Mouse (Mus musculus) embryonic facial prominence, embryonic 12.5 days (tissue): Measurements from ENCODE around the gene Ncoa1. TPM values are rescaled to one million over a fixed set of nuclear protein-coding genes. Genes with fewer than 3 reads are reported as not detected.

ENCODE experiments used
- ATAC-seq: fragments of 200-750 bp; cut with Nextera tagmentation; 2 replicates; pipeline ENCODE4 v1.8.0; 2017; ENCODE audit not compliant: insufficient number of reproducible peaks, insufficient read depth, low FRiP score, low TSS enrichment
- H3K27ac ChIP-seq: fragments of 300-500 bp; sonication (generic); 2 replicates; pipeline ENCODE4 v1.5.1; 2016; ENCODE audit warnings: mild to moderate bottlenecking
- H3K27me3 ChIP-seq: fragments of 300-500 bp; sonication (generic); 2 replicates; pipeline ENCODE4 v1.6.1; 2016; ENCODE audit warnings: mild to moderate bottlenecking, moderate library complexity
- H3K36me3 ChIP-seq: fragments of 300-500 bp; sonication (generic); 2 replicates; pipeline ENCODE4 v1.6.1; 2016; ENCODE audit warnings: mild to moderate bottlenecking
- H3K4me1 ChIP-seq: fragments of 300-500 bp; sonication (generic); 2 replicates; pipeline ENCODE4 v1.6.1; 2016
- H3K4me2 ChIP-seq: fragments of 300-500 bp; sonication (generic); replicated peaks from 2 replicates; pipeline ENCODE4 v1.6.1; 2016; ENCODE audit warnings: mild to moderate bottlenecking, moderate library complexity
- H3K4me3 ChIP-seq: fragments of 300-500 bp; sonication (generic); 2 replicates; pipeline ENCODE4 v1.5.1; 2016; ENCODE audit warnings: mild to moderate bottlenecking
- H3K9ac ChIP-seq: fragments of 300-500 bp; sonication (generic); 2 replicates; pipeline ENCODE4 v1.6.1; 2016; ENCODE audit warnings: mild to moderate bottlenecking, moderate library complexity
- H3K9me3 ChIP-seq: fragments of 300-500 bp; sonication (generic); 2 replicates; pipeline ENCODE4 v1.6.1; 2016; ENCODE audit warnings: mild to moderate bottlenecking, moderate library complexity
- WGBS: fragments of 180-500 bp; shearing (Covaris S2); methylation state at CpG from one replicate; pipeline ENCODE4 v1.1.7; 2016; 5-methylcytosine and 5-hydroxymethylcytosine counted together
- polyA plus RNA-seq: library from polyadenylated mRNA; unstranded; fragments of >200 nt; fragmentation: Nextera tagmentation; extraction: Ambion mirVana; gene quantifications from 2 replicates; pipeline ENCODE4 v1.2.1, GENCODE M21; 2016

The Ncoa1 gene
- 9.8 and 11.4 TPM in 2 replicates for polyA plus RNA-seq

DNA sequence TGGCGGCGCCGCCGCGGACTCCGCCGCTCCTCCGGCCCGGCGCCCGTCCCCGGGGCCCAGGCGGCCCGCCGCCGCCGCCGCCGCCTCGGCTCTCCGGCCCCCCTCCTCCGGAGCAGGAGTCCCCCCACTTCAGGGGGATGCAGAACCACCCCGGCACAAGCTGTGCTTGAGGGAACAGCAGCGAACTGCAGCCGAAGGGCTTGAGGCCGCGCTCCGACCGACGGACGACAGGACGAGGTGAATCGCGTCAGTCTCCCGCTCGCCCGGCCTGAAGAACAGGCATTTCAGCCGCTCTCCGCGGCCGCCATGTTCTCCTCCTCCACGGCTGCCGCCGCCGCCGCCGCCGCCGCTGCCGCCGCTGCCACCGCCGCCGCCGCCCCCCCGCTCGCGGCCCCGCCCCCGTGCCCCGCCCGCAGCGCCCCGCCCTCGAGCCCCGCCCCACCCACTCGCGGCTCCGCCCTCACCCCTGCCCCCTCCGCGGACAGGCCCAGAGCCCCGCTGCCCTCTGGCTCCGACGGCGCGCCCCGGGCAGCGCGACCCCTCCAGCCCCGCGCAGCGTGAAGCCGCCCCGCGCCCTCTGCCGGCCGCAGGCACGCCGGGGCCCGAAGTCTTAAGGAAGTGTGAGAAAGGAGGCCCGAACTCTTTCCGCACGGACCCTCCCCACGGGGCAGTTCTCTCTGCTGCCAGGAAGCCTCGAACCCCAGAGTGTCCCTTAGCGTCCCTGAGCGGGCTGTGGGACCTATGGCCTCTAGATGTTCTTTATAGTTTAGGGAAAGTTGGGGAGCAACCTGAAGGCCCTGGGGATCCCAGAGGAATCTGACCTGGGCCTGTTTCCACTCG, at the start of gene Ncoa1:
Ncoa1 (minus strand) TSS at position 351 of the 840 bp plus-strand sequence.
- H3K4me1 ChIP-seq: peaks cover 14% of the 10 kb centered on the region
- H3K27me3 ChIP-seq: 0 out of 2 replicates have a peak, but pooled peaks cover 5% of the 10 kb centered on the region
- peak; percentile 74 for ATAC-seq
- under 1% methylated on average over 58 of the region's 98 CpGs for WGBS
- H3K4me3 ChIP-seq: peak within 1 kb of the TSS; percentile 89
- no peaks in the 10 kb centered on the region for H3K9me3 ChIP-seq
- peak within 1 kb of the TSS; percentile 95 for H3K9ac ChIP-seq
- H3K4me2 ChIP-seq: peak within 1 kb of the TSS; percentile 89
- H3K27ac ChIP-seq: peak within 1 kb of the TSS; percentile 93
- H3K36me3 ChIP-seq: no peaks in the 10 kb centered on the region

DNA sequence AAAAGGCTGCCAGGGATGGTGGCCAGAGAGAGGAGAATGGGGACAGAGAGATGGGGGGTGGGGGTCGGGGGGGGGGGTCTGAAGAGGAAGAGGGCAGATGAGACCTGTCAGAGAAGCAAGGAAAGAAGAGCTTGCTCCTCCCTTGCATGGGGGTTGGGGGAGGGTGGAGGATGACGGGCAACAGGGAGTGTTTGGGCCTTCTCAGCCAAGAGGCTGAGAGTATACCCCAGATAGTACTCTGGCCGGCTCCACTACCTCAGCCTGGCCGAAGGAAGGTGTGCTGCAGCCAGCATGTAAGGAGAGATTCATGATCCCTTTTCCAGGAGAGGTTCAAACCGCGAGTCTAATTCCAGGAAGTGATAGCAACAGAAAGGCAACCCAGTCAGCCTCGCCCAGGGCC, 47.6 kb upstream of the Ncoa1 start:
- no peaks in the 10 kb centered on the region for H3K27me3 ChIP-seq
- no peaks in the 10 kb centered on the region for H3K9me3 ChIP-seq
- peak overlapping the region; percentile 36; the same call in 1 of the 2 replicates for H3K27ac ChIP-seq
- no peak overlapping the region for H3K9ac ChIP-seq
- no peak for ATAC-seq
- H3K4me2 ChIP-seq: peak overlapping the region; percentile 37; the same call in 1 of the 2 replicates
- H3K4me3 ChIP-seq: no peak overlapping the region
- H3K4me1 ChIP-seq: peaks cover 25% of the 10 kb centered on the region
- no peaks in the 10 kb centered on the region for H3K36me3 ChIP-seq
- WGBS: 26% methylated on average over 7 of the region's 7 CpGs

DNA sequence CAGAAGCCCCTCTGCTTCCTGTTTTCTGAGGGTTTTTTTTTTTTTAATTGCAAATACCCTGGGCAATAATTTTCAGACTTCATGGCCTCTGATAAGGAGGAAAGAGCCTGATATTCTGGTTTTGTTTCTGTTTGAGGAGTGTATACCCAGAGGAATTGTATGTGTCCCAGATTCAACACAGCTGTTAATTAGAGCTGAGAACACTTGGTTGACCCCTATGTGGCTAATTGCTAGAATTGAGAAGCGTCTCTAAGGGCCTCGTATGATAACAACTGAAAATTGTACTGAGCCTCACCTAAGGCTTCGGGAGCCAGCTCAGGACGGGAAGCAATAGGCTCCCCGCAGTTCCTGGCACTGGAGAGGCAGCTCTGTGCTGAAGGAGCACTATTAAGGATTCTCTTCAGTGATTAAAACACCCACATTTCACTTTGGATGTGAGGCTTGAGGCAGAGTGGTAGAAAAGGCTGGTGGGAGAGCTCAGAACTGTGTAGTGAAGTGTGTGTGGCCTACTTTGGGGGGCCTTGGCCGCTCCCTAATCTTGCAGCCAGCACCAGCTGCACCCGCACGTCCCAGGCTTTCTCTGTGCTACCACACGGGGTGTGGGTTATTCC, 46.8 kb upstream of the Ncoa1 start:
- no peak overlapping the region for H3K9ac ChIP-seq
- ATAC-seq: peak; percentile 62; the same call in 1 of the 2 replicates
- peaks cover 25% of the 10 kb centered on the region for H3K4me1 ChIP-seq
- H3K27ac ChIP-seq: peak overlapping the region; percentile 36; the same call in 1 of the 2 replicates
- H3K4me2 ChIP-seq: peak overlapping the region; percentile 37
- H3K36me3 ChIP-seq: no peaks in the 10 kb centered on the region
- 16% methylated on average over 9 of the region's 9 CpGs for WGBS
- no peaks in the 10 kb centered on the region for H3K9me3 ChIP-seq
- no peak overlapping the region for H3K4me3 ChIP-seq
- no peaks in the 10 kb centered on the region for H3K27me3 ChIP-seq

DNA sequence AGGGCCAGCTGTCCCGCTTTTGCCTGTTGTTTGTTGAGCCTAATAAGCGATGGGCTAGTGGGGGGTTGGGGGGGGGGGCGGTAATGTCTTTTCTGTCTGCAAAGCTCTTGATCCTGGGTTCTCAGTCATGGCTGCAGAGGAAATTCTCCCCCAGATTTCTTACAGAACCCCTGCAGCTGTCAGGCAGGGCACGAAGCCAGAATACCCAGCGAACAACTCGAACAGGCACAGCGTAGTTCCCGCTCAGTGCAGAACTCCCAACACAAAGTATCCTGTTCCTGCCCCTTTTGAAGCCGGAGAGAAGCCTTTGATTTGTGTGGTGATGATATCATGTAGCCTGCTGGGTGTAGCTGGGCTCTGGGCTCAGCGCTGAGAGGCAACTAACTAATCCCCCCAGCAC, 46.2 kb upstream of the Ncoa1 start:
- peak overlapping the region; percentile 29; the same call in 1 of the 2 replicates for H3K9ac ChIP-seq
- H3K27ac ChIP-seq: peak overlapping the region; percentile 54; the same call in 1 of the 2 replicates

DNA sequence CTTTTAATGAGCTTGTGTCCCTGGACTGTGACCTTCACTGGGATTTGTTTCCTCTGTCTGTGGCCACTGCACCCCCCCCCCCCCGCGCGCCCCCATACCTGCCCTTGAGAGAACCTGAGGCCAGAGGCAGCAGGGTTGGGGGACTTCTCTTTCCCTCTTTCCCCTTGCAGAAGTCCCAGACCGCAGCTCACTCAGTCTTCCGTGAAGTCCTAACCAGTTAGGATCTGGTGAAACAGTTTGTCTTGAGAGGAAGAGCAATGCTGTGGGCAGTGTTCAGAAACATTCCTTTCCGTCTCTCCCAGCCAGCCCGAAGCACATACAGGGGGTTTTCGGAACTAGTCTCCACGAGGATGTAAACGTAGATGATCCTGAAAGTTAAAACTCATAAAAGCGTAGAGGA, 42.0 kb upstream of the Ncoa1 start:
- Histone ChIP-seq H3K4me1 (peaks cover 16% of the 10 kb centered on the region), H3K4me3 (no peak overlapping the region), H3K9ac (no peak overlapping the region), H3K27me3 (no peaks in the 10 kb centered on the region), H3K27ac (no peak overlapping the region), H3K4me2 (no peak overlapping the region), H3K36me3 (no peaks in the 10 kb centered on the region), H3K9me3 (no peaks in the 10 kb centered on the region)
- 75% methylated on average over 11 of the region's 11 CpGs for WGBS
- ATAC-seq: no peak

More for the DNA sequence above, 46.2 kb upstream of the Ncoa1 start:
- Histone ChIP-seq H3K9me3 (no peaks in the 10 kb centered on the region), H3K4me3 (peak overlapping the region; percentile 5; the same call in 1 of the 2 replicates), H3K36me3 (no peaks in the 10 kb centered on the region), H3K27me3 (no peaks in the 10 kb centered on the region), H3K4me2 (peak overlapping the region; percentile 37), H3K4me1 (peaks cover 25% of the 10 kb centered on the region)
- peak; percentile 84 for ATAC-seq
- WGBS: 3% methylated on average over 10 of the region's 10 CpGs

DNA sequence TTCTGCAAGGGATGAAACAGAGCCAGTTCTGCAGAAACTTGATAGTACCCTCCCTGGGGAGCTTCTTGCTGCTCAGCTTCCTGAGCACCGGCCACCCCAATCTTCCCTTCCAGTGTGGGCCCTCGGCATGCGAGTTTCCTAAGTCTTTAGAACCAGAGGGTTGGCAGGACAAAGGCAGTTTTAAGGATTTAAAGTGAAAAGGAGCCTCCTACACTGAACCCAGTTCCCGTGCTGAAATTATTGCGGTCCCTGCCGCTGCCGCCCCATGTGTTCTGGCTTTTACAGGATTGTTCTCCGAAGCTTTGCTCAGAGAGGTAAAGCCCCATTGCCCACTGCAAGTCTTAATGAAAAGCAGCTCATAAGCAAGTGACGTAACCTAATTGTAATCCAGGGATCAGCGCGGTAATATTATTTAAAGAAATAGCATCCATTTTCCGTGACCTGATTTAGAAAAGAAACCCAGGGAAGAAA, 32.6 kb upstream of the Ncoa1 start:
- Histone ChIP-seq H3K4me3 (peak overlapping the region; percentile 15), H3K27ac (peak overlapping the region; percentile 86), H3K9me3 (no peaks in the 10 kb centered on the region), H3K4me1 (peaks cover 6% of the 10 kb centered on the region; the same call in 1 of the 2 replicates), H3K36me3 (no peaks in the 10 kb centered on the region), H3K4me2 (peak overlapping the region; percentile 42), H3K9ac (no peak overlapping the region; the same call in 1 of the 2 replicates), H3K27me3 (no peaks in the 10 kb centered on the region)
- ATAC-seq: 0 out of 2 replicates have a peak, but pooled peaks have one; percentile 28
- 24% methylated on average over 12 of the region's 12 CpGs for WGBS

DNA sequence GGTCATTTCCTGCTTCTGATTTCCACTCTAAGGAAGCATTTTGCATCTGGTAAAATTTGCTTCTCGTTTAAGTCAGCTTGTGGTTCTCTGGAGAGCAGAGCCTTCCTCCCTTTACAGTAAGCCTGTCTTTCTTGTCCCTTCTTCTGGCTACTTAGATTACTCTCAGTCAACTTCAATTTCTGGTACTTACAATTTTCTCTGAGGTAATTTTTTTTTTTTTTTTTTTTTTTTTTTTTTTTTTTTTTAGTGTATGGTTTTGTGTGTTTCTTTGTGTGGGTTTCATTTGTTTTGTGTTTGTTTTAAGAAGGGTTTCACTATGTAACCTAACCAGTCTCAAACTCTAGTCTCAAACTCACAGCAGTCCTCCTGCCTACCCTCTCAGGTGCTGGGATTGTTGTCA, 31.2 kb upstream of the Ncoa1 start:
- ATAC-seq: no peak
- Histone ChIP-seq H3K9ac (no peak overlapping the region), H3K4me3 (no peak overlapping the region), H3K9me3 (no peaks in the 10 kb centered on the region), H3K27ac (no peak overlapping the region), H3K4me2 (no peak overlapping the region), H3K27me3 (no peaks in the 10 kb centered on the region), H3K4me1 (peaks cover 6% of the 10 kb centered on the region; the same call in 1 of the 2 replicates), H3K36me3 (no peaks in the 10 kb centered on the region)
- 38% methylated on average over 1 of the region's 1 CpGs for WGBS

DNA sequence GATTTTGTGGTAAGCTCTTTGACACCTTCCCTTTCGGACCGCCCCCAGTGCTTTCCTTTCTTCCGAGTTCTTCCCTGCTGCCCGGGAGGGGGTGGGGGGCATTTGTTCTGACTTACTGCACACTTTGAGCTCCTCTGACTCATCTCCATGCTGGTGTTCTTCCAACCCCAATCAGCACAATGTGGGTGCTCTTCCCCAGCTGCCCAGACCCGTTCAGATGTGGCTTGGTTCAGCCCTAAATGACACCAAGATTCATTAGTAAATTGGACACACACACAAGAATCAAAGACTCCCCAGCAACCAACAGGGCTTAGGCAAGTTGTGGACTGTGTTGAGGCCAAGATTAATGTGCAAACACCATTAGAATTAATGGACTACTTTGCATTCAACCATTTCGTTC, 30.5 kb upstream of the Ncoa1 start:
- WGBS: 26% methylated on average over 6 of the region's 6 CpGs
- no peak for ATAC-seq
- H3K9ac ChIP-seq: no peak overlapping the region

DNA sequence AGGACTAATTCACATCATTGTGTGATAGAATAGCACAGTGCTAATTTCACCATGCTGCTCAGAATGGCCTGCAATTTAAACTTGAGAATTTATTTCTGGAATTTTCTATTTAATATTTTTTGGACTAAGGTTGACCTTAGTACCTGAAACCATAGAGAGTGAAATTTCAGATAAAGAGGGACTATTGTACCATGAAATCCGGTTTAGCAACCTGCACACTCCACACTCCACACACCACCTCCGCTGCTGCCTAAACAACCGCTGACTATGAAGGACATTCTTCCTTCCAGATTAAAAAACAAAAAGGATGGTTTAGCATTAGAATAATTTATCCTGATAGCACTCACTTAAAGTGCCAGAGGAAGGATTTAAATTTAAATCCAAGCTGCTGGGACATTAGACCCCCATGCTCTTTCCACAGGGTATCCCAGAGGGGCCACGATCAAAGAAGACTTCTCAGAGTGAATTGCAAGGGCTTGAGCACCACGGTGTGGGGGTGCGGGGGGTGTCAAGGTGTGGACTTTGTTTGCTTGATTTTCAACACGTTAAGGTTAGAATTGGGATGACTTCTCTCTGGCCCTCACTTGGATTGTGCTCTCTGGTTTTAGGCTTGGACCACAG, 29.9 kb upstream of the Ncoa1 start:
- Histone ChIP-seq H3K9ac (no peak overlapping the region), H3K27me3 (no peaks in the 10 kb centered on the region), H3K27ac (no peak overlapping the region), H3K9me3 (no peaks in the 10 kb centered on the region), H3K4me2 (no peak overlapping the region), H3K4me3 (no peak overlapping the region), H3K4me1 (peaks cover 6% of the 10 kb centered on the region; the same call in 1 of the 2 replicates), H3K36me3 (no peaks in the 10 kb centered on the region)
- WGBS: 35% methylated on average over 7 of the region's 7 CpGs
- ATAC-seq: no peak

More for the DNA sequence above, 30.5 kb upstream of the Ncoa1 start:
- Histone ChIP-seq H3K36me3 (no peaks in the 10 kb centered on the region), H3K27me3 (no peaks in the 10 kb centered on the region), H3K9me3 (no peaks in the 10 kb centered on the region), H3K27ac (no peak overlapping the region), H3K4me1 (peaks cover 6% of the 10 kb centered on the region; the same call in 1 of the 2 replicates), H3K4me2 (no peak overlapping the region), H3K4me3 (no peak overlapping the region)

DNA sequence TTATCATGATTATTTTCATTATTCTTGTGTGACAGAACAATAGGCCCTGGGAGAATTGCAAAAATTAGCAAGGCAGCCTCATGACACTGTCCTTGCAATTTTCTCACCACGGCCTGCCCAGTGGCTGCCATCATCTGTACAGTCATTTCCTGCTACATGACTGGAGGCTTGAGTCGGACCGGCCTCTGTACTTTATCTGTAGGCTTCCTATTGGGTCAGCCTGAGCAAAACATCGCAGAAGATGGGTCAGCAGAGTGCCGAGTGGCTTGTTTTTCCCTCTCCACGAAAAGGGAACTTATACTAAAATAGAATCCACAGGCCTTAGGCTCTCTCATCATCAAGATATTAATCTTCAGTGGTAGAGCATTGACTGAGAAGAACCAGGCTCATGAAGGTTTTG, 28.3 kb upstream of the Ncoa1 start:
- Histone ChIP-seq H3K9me3 (no peaks in the 10 kb centered on the region), H3K27me3 (no peaks in the 10 kb centered on the region), H3K4me3 (no peak overlapping the region), H3K4me1 (peaks cover 6% of the 10 kb centered on the region; the same call in 1 of the 2 replicates), H3K36me3 (no peaks in the 10 kb centered on the region), H3K27ac (no peak overlapping the region), H3K4me2 (no peak overlapping the region), H3K9ac (no peak overlapping the region)
- 84% methylated on average over 6 of the region's 6 CpGs for WGBS
- no peak for ATAC-seq

DNA sequence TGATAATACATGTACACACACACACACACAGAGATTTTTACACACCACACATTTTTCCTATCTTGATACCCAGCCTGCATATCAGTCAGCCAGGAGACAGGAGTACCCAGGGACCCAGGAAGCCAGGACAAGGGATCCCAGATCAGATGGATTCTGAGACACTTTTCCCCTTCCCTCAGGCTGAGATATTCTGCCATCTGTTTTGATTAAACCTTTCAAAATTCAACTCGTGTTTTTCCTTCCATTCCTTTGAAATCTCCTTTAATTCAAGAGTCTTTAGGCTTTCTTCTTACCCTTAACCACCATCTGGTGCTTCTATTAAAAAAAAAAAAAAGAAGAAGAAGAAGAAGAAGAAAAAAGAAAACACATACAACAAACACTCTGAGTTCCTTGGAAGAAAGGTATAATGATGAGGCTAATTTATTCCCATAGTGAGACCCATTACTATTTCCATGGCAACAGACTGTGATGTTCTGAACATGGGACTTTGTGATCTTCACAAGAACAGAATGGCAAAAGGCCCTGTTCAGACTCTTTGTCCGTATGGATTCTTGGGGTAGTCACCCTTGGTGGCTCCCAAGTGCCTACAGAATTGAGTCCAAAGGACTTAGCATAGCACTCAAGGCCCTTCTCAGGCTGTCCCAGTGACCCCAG, 26.8 kb upstream of the Ncoa1 start:
- ATAC-seq: no peak
- Histone ChIP-seq H3K4me2 (no peak overlapping the region), H3K9me3 (no peaks in the 10 kb centered on the region), H3K36me3 (no peaks in the 10 kb centered on the region), H3K9ac (no peak overlapping the region), H3K4me1 (peaks cover under 1% of the 10 kb centered on the region; the same call in 1 of the 2 replicates), H3K27me3 (no peaks in the 10 kb centered on the region), H3K27ac (no peak overlapping the region), H3K4me3 (no peak overlapping the region)
- 56% methylated on average over 2 of the region's 2 CpGs for WGBS
